Mouse (Mus musculus) stomach, embryonic 15.5 days (tissue): ENCODE results near the gene Papss2. TPM values are rescaled to one million over a fixed set of nuclear protein-coding genes. Genes with fewer than 3 reads are reported as not detected.

Experiments
- ATAC-seq: fragments of 200-750 bp; cut with Nextera tagmentation; 2 replicates; pipeline ENCODE4 v1.8.0; 2017; ENCODE audit warnings: low read depth, moderate number of reproducible peaks, moderate TSS enrichment; ENCODE audit not compliant: insufficient read depth, low FRiP score
- H3K27ac ChIP-seq: fragments of 300-500 bp; sonication (generic); 2 replicates; pipeline ENCODE4 v1.5.1; 2015; ENCODE audit warnings: mild to moderate bottlenecking, inconsistent platforms
- H3K27me3 ChIP-seq: fragments of 300-500 bp; sonication (generic); replicated peaks from 2 replicates; pipeline ENCODE4 v1.6.1; 2015; ENCODE audit warnings: inconsistent platforms
- H3K36me3 ChIP-seq: fragments of 300-500 bp; sonication (generic); 2 replicates; pipeline ENCODE4 v1.6.1; 2015; ENCODE audit warnings: inconsistent platforms
- H3K4me1 ChIP-seq: fragments of 300-500 bp; sonication (generic); 2 replicates; pipeline ENCODE4 v1.6.1; 2015; ENCODE audit warnings: inconsistent platforms
- H3K4me2 ChIP-seq: fragments of 300-500 bp; sonication (generic); 2 replicates; pipeline ENCODE4 v1.6.1; 2015; ENCODE audit warnings: mild to moderate bottlenecking, inconsistent platforms
- H3K4me3 ChIP-seq: fragments of 300-500 bp; sonication (generic); replicated peaks from 2 replicates; pipeline ENCODE4 v1.5.1; 2015; ENCODE audit warnings: inconsistent platforms
- H3K9ac ChIP-seq: fragments of 300-500 bp; sonication (generic); 2 replicates; pipeline ENCODE4 v1.6.1; 2015; ENCODE audit warnings: inconsistent platforms
- H3K9me3 ChIP-seq: fragments of 300-500 bp; sonication (generic); 2 replicates; pipeline ENCODE4 v1.6.1; 2016; ENCODE audit warnings: inconsistent platforms
- WGBS: fragments of 180-500 bp; shearing (Covaris S2); methylation state at CpG from one replicate; pipeline ENCODE4 v1.1.7; 2015; 5-methylcytosine and 5-hydroxymethylcytosine counted together
- polyA plus RNA-seq: library from polyadenylated mRNA; unstranded; fragments of >200 nt; fragmentation: Nextera tagmentation; extraction: Ambion mirVana; gene quantifications from 2 replicates; pipeline ENCODE4 v1.2.1, GENCODE M21; 2015

Gene Papss2
- polyA plus RNA-seq, 1 experiment from 2014 or later, result 9.3 TPM

DNA sequence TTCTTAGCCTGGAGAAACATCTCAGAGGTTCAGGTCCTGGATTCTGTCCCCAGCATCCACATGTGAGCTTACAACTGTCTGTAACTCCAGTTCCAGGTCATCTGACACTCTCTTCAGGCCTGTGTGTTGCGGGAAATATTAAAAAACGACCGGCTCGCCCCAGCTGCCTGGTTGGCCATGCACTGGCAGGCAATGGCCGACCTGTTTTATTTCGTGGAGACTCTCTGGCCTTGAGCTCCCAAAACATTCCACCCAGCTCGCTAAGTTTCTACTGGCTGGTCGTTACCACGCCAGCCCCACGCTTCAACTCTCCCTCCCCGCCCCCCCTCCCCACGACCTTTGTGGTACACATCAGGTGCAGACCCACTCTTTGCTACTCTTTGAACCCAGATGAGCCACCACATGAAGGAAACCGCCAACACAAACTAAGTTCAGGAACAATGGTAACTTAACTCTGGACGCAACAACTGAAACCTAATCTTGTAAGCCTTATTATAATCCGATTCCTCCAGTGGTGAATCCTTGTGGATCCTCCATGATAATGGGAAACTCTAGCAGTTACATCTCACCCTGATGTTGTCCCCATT lies 25.4 kb downstream of the Papss2 start:
- Histone ChIP-seq H3K4me1 (no peaks in the 10 kb centered on the region), H3K4me2 (no peak overlapping the region), H3K27ac (no peak overlapping the region), H3K9ac (no peak overlapping the region), H3K27me3 (no peaks in the 10 kb centered on the region), H3K36me3 (no peaks in the 10 kb centered on the region), H3K9me3 (no peaks in the 10 kb centered on the region), H3K4me3 (no peak overlapping the region)
- no peak for ATAC-seq
- WGBS, result 83% methylated on average over 15 of the region's 15 CpGs

DNA sequence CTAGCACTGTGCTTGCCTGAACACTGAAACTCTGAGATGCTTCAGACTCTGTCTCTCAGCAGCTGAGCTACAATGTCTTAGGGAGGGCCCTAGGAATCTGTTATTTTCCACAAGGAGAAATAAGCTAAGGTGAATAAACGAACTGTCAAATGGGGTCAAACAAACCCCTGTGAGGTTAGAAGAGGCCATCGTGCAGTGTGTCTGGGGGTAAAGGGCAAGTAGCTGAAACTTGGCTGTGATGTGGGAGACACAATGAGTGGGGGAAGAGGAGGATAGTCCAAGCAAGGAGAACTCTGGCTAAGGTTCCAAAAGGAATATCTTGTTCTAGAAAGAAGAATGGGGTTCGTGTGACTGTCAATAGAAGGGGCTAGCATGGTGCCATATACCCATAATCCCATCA lies 26.6 kb downstream of the Papss2 start:
- H3K9me3 ChIP-seq, result no peaks in the 10 kb centered on the region
- no peak for ATAC-seq
- no peaks in the 10 kb centered on the region for H3K27me3 ChIP-seq
- H3K4me3 ChIP-seq, result no peak overlapping the region
- no peak overlapping the region for H3K4me2 ChIP-seq
- no peaks in the 10 kb centered on the region for H3K36me3 ChIP-seq
- no peak overlapping the region for H3K9ac ChIP-seq
- H3K27ac ChIP-seq, result no peak overlapping the region
- WGBS, result 45% methylated on average over 3 of the region's 3 CpGs
- no peaks in the 10 kb centered on the region for H3K4me1 ChIP-seq

DNA sequence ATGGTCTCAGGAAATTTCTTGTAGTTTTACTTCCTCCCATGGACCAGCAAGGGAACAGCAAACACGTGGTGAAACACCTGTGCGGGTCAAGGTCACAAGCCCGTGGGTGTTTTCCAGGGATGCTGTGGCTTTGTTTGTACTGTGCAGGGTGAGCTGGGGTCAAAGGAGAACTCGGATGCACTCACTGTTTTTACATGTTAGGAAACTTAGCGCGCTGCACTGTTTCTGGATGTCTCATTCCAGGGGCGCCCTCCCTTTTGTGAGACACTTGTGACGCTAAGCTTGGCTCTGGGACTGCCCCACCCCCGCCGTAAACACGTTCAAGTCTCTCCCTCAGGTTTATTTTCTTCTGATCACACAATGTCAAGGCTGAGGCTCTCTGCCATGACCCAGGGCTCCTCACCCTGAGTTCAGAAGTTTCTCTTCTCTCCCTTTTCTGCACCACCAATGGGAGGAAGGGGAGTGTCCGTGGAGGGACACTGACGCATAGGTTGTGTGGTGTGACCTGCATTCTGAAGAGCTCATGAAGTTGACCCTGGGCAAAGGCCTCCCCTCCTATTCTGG lies 31.3 kb downstream of the Papss2 start:
- ATAC-seq, result no peak
- Histone ChIP-seq H3K36me3 (no peaks in the 10 kb centered on the region), H3K27ac (no peak overlapping the region), H3K4me1 (no peaks in the 10 kb centered on the region), H3K9me3 (no peaks in the 10 kb centered on the region), H3K27me3 (no peaks in the 10 kb centered on the region), H3K4me3 (no peak overlapping the region), H3K4me2 (no peak overlapping the region), H3K9ac (no peak overlapping the region)
- 52% methylated on average over 13 of the region's 13 CpGs for WGBS

DNA sequence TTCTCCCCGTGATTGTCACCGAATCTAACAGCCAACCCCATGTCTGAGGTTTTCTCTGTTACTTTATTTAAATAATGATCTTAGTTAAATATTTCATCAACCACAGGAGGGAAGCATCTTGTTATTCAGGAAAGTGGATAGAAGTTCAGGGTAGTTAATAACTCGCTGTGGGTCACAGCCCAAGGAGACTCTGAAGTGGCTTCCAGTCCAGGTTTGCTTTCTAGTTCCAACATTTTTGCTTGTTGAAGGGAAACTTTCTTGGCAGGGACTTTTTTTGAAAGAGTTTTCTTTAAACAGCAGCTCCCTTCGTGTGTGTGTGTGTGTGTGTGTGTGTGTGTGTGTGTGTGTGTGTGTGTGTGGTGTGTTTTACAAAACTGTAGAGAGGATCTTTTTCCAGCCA lies 32.0 kb downstream of the Papss2 start:
- Histone ChIP-seq H3K4me1 (no peaks in the 10 kb centered on the region), H3K36me3 (no peaks in the 10 kb centered on the region), H3K27ac (no peak overlapping the region), H3K9ac (no peak overlapping the region), H3K27me3 (no peaks in the 10 kb centered on the region), H3K4me2 (no peak overlapping the region), H3K4me3 (no peak overlapping the region), H3K9me3 (no peaks in the 10 kb centered on the region)
- WGBS, result 75% methylated on average over 4 of the region's 4 CpGs
- ATAC-seq, result no peak

DNA sequence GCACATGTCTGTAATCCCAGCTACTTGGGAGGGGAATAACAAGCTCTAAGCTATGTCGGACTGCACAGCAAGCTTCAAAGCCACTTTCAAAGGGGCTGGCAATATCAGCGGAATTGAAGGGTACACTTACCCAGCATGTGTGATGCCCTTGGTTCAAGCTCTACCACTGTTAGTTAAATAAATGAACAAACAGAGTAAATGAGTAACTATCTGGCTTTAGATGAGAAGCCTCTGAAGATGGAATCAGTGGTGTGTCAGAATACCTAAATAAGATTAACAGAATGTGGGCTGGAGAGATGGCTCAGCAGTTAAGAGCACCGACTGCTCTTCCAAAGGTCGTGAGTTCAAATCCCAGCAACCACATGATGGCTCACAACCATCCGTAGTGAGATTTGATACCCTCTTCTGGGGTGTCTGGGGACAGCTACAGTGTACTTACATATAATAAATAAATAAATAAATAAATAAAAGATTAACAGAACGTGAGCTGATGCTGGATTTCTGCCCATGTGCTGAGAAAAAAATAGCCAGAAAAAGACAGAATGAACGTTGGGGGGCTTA lies 33.1 kb downstream of the Papss2 start:
- no peaks in the 10 kb centered on the region for H3K36me3 ChIP-seq
- H3K27ac ChIP-seq, result no peak overlapping the region
- H3K9me3 ChIP-seq, result no peaks in the 10 kb centered on the region
- no peaks in the 10 kb centered on the region for H3K27me3 ChIP-seq
- H3K9ac ChIP-seq, result no peak overlapping the region
- WGBS, result 80% methylated on average over 7 of the region's 7 CpGs
- no peaks in the 10 kb centered on the region for H3K4me1 ChIP-seq
- H3K4me2 ChIP-seq, result no peak overlapping the region
- ATAC-seq, result no peak
- no peak overlapping the region for H3K4me3 ChIP-seq

DNA sequence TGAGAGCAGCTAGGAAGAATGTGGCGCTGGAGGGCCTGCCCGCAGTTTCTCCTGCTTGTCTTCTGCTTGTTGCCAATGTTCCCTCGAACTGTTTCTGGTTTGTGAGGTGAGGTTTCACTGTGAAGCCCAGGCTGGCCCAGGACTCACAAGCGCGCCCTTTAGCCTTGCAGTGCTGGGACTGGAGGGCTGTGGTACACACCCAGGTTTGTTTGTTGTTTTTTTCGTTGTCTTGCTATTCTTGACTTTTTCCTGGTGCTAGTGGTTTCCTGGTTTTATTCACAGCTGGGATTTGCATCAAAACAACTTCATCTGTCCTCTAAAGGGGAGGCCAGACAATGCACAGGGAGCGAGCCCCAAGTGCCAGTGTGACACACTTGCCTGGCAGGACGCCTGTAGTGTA lies 39.3 kb downstream of the Papss2 start:
- H3K4me3 ChIP-seq, result no peak overlapping the region
- H3K27ac ChIP-seq, result no peak overlapping the region
- no peak overlapping the region for H3K4me2 ChIP-seq
- H3K4me1 ChIP-seq, result no peaks in the 10 kb centered on the region
- H3K36me3 ChIP-seq, result no peaks in the 10 kb centered on the region
- H3K9ac ChIP-seq, result no peak overlapping the region
- no peak for ATAC-seq
- H3K9me3 ChIP-seq, result no peaks in the 10 kb centered on the region
- no peaks in the 10 kb centered on the region for H3K27me3 ChIP-seq
- WGBS, result 69% methylated on average over 8 of the region's 8 CpGs

GRCm38 (mm10) chr19:32637357-32638275 lies 42.0 kb downstream of the Papss2 start:
- H3K36me3 ChIP-seq, result no peaks in the 10 kb centered on the region
- H3K4me2 ChIP-seq, result no peak overlapping the region
- no peak overlapping the region for H3K27ac ChIP-seq
- H3K9ac ChIP-seq, result no peak overlapping the region
- no peaks in the 10 kb centered on the region for H3K4me1 ChIP-seq
- H3K9me3 ChIP-seq, result no peaks in the 10 kb centered on the region
- no peak overlapping the region for H3K4me3 ChIP-seq
- no peak; the same call in 1 of the 2 replicates for ATAC-seq
- 60% methylated on average over 16 of the region's 16 CpGs for WGBS
- H3K27me3 ChIP-seq, result no peaks in the 10 kb centered on the region

DNA sequence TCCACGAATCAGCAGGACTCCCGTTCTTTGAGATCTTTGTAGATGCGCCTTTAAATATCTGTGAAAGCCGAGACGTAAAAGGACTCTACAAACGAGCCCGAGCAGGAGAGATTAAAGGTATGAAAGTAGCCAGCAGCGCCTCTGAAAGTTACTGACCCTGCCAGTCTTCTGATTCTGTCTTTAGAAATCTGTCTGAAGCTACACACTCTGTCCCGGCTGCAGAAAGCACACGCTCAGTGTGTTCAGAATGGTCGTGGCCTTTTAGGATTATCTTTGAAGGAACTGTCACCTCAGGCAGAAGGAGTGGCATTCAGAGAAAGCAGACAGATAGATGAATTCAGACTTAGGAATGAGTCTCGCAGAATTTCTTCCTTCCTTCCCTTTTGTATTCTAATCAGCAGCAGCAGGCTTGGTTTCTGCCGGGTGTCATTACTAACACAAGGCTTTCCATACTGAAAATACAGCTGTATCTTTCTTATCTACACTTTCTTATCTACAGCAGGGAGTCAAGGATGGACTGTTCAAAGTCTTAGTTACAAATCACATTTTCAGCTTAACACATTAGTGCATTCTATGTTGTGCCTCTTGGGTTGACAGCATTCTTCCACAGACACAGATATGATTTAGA lies 42.8 kb downstream of the Papss2 start:
- no peak overlapping the region for H3K9ac ChIP-seq
- no peak overlapping the region for H3K4me3 ChIP-seq
- 46% methylated on average over 13 of the region's 13 CpGs for WGBS
- H3K27ac ChIP-seq, result no peak overlapping the region
- no peaks in the 10 kb centered on the region for H3K4me1 ChIP-seq
- no peaks in the 10 kb centered on the region for H3K36me3 ChIP-seq
- H3K27me3 ChIP-seq, result no peaks in the 10 kb centered on the region
- no peak for ATAC-seq
- no peak overlapping the region for H3K4me2 ChIP-seq
- no peaks in the 10 kb centered on the region for H3K9me3 ChIP-seq

- Histone ChIP-seq H3K9me3 (no peaks in the 10 kb centered on the region), H3K4me3 (no peak overlapping the region), H3K36me3 (no peaks in the 10 kb centered on the region), H3K4me1 (no peaks in the 10 kb centered on the region), H3K27me3 (no peaks in the 10 kb centered on the region), H3K4me2 (no peak overlapping the region), H3K9ac (no peak overlapping the region), H3K27ac (no peak overlapping the region)
- 91% methylated on average over 7 of the region's 7 CpGs for WGBS
- ATAC-seq, result no peak
Observed at GRCm38 (mm10) chr19:32641535-32641934, 45.9 kb downstream of the Papss2 start.

GRCm38 (mm10) chr19:32641995-32642394 lies 46.4 kb downstream of the Papss2 start:
- WGBS, result 82% methylated on average over 8 of the region's 8 CpGs
- Histone ChIP-seq H3K27ac (no peak overlapping the region), H3K27me3 (no peaks in the 10 kb centered on the region), H3K4me3 (no peak overlapping the region), H3K4me1 (no peaks in the 10 kb centered on the region), H3K4me2 (no peak overlapping the region), H3K9ac (no peak overlapping the region), H3K9me3 (no peaks in the 10 kb centered on the region), H3K36me3 (no peaks in the 10 kb centered on the region)
- no peak for ATAC-seq

DNA sequence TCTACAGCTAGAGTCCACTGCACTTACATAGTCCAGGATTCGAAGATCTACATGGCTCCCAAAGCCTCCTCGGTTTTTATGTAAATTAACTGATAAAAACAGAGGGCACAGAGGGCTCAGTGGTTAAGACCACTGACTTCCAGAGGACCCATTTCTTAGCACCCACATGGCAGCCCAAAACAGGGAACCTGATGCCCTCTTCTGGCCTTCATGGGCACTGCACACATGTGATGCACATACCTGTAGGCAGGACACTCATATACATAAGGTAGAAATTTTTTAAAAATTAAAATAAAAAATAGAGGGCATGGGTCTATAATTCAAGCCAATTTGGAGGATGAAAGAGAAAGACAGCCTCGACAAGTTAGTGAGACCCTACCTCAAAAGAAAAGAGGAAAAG lies 48.1 kb downstream of the Papss2 start:
- Histone ChIP-seq H3K36me3 (no peaks in the 10 kb centered on the region), H3K4me3 (no peak overlapping the region), H3K27ac (no peak overlapping the region), H3K9ac (no peak overlapping the region), H3K4me2 (no peak overlapping the region), H3K4me1 (0 out of 2 replicates have a peak, but pooled peaks cover 5% of the 10 kb centered on the region), H3K9me3 (no peaks in the 10 kb centered on the region), H3K27me3 (no peaks in the 10 kb centered on the region)
- ATAC-seq, result no peak
- WGBS, result 89% methylated on average over 3 of the region's 3 CpGs

DNA sequence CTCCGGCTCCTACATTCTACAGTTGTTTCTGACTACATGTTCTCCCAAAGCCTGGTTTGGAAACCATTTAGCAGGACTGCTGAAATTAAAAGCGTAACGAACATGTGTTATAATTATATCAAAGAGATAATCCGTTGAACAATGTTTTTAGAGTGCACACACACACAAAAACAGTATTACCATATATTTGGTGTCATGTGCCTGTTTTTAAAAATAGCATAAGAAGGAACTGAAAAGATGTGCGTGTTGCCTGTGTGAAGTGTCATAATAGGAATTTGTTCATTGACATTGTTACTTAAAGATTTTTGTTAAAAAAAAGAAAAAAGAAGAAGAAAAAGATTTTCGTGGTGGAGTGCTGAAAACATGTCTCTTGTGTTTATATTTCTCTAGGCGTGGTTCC lies 50.3 kb downstream of the Papss2 start:
- WGBS, result 82% methylated on average over 7 of the region's 7 CpGs
- Histone ChIP-seq H3K4me1 (0 out of 2 replicates have a peak, but pooled peaks cover 5% of the 10 kb centered on the region), H3K36me3 (no peaks in the 10 kb centered on the region), H3K4me2 (no peak overlapping the region), H3K27ac (no peak overlapping the region), H3K4me3 (no peak overlapping the region), H3K27me3 (no peaks in the 10 kb centered on the region), H3K9me3 (no peaks in the 10 kb centered on the region), H3K9ac (no peak overlapping the region)
- no peak for ATAC-seq
